Mouse (Mus musculus): ENCODE measurements around the gene Ldlrad1.

GRCm38 (mm10) chr4:107246040-107246439 is 37.1 kb downstream of the Ldlrad1 start:
- TF ChIP-seq CTCF (IDR thresholded peaks at IDR 0.05; ENCODE audit: low read depth) (no peak), EP300 (IDR thresholded peaks at IDR 0.05; ENCODE audit: low read depth) (no peak)
